Mouse (Mus musculus): ENCODE data around the gene Olfr68.
"Not testable (repeated sequence)": the region's sequence is repeated elsewhere in the genome, so short reads cannot be mapped to it uniquely, and the experiment has no call there.

Olfr68 gene

DNA sequence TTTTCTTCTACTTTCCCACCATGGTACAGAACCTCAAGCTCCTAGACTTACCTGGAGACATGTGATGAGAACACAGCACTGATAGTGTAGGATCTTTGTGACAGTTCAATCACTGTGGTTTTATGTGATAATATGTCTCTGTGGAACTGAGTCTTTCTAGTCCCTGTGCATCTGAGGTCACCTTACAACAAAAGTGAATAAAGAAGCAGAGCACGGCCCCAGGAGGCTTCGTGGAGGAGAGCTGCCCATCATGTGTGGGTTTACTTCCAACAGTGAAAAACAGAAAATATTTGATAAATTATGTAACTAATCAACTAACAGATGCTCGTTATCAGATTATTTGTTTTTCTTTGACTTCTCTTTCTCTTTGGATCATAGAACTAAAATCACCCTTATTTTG, at the start of gene Olfr68:
Gene Olfr68, minus strand, starts transcription at position 101 of the 400 bp plus-strand sequence.
- DNase-seq: no peak

DNA sequence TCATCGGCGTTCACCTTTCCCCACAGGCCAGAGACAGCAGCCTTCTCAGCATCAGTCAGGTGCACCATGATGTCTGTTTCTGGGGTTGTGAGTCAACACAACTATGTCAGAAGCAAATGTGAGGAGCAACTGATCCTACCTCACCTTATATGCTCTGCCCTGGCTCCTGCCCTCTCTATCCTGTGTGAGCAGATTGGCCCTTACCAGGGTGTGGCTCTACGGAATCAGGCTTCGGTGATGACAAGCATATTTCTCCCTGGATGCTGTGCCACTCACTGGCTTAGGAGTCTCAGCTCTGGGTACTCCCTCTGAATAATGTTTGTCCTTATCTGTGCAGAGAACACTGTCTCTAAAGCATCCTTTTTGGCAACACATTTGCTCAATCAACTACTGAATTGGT, 48.3 kb upstream of the Olfr68 start, which contains the start of gene Hbb-bs:
Gene Hbb-bs, minus strand, starts transcription at position 289 of the 400 bp plus-strand sequence.
- DNase-seq: no peak

DNA sequence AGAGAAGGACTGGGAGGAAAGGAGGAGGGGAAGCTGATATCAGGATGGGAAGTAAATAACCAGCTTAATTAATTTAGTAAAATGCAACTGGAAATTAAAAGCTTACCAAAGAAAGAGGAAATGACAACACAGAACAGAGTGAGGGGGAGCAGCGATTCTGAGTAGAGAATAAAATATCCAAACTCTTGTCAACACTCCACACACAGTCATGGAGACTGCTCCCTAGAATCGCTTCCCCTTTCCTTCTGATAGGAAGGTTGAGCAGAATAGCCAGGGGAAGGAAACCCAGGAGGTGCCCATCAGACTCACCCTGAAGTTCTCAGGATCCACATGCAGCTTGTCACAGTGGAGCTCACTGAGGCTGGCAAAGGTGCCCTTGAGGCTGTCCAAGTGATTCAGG, 47.6 kb upstream of the Olfr68 start:
- not testable (repeated sequence) for DNase-seq

DNA sequence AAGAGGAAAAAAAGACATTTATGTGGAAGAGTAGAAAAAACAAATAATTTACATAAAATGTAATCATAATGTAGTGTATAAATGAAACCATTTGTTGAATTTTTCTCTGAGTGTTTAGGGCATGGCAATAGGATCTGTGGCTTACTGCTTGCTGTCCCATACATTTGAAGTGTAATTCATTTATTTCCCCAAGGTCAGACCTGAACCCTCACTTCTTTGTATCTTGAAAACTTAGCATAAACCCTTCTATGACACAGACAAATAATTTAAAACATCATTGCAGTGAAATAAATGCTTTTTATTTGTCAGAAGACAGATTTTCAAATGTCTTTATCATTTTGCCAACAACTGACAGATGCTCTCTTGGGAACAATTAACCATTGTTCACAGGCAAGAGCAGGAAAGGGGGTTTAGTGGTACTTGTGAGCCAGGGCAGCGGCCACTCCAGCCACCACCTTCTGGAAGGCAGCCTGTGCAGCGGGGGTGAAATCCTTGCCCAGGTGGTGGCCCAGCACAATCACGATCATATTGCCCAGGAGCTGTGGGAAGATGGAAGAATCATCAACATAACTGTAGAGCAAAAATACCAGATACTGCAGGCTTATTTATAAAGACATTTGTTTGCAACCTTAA, 46.9 kb upstream of the Olfr68 start:
- DNase-seq: no peak

DNA sequence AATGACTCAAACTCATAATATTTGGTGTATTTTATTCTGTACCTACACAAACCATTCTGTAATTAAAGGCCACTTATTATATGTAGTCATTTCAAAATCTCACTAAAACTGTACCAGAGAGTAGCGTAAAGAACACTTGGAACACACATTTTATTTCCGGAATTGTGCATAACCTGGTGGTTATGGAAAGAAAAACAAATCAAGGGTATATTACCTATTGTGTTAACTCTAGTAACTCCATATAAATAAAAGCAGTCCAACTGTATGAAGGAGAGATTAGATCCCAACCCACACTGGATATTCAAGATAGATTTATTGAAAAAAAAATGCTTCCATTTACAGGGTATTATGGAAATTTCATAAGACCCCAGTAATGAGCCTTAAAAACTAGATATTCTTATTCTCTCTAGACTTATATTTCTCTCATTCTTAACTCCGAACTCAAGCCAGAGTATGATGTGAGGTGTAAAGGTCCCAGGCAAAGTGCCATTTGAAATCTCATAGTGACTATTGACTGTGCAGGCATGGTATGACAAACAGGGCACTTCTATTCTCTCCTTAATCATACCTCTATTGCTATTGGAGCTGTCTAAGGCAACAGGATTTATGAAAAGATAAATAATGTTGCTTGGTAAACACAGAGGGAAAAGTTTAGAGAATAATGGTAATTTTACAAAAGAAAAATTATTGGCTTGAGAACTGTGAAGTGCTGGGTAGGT, 46.2 kb upstream of the Olfr68 start:
- DNase-seq: no peak

DNA sequence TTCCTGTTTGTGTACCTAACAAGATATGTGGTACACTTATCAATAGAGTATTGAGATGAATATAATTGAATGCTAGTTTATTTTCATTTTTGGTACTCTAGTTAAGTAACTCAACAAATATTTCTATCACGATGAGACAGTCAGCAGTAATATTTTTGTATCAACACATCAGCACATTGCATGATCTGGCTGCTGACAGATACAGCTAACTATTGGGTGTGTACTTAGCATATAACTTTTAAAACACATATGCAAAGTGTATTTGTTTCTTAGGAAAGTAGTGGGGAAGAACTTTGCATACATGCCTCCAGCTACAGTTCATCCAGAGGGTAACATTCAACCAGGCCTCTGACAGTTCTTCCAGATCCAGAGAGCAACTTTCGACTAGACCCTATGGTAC, 45.1 kb upstream of the Olfr68 start:
- no peak for DNase-seq

DNA sequence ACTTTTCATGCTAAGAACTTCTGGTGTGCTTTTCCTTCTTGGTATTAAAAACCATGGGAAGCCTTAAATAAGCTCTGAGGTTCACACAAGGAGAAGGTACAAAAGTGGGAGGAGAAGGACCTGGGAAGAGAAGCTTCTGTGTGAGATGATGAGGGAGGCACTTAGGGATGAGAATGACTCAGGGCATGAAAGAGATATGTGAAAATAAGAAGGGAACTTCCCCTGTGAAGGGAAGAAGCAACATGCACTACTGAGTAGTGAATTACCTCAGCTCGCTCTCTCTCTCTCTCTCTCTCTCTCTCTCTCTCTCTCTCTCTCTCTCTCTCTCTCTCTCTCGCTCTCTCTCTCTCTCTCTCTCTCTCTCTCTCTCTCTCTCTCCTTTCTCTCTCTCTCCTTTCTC, 35.6 kb upstream of the Olfr68 start:
- not testable (repeated sequence) for DNase-seq

DNA sequence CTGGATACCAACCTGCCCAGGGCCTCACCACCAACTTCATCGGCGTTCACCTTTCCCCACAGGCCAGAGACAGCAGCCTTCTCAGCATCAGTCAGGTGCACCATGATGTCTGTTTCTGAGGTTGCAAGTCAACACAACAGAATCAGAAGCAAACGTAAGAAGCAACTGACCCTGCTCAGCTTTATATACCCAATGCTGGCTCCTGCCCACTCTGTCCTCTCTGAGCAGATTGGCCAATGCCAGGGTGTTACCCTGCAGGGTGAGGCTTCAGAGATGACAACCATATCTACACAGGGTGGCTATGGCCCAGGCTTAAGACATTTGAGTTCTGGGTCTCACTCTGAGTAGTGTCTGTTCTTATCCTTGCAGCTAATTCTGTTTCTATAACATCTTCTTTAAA, 34.3 kb upstream of the Olfr68 start, which contains the start of gene Hbb-bt:
Gene Hbb-bt, minus strand, starts transcription at position 231 of the 400 bp plus-strand sequence.
- no peak for DNase-seq

DNA sequence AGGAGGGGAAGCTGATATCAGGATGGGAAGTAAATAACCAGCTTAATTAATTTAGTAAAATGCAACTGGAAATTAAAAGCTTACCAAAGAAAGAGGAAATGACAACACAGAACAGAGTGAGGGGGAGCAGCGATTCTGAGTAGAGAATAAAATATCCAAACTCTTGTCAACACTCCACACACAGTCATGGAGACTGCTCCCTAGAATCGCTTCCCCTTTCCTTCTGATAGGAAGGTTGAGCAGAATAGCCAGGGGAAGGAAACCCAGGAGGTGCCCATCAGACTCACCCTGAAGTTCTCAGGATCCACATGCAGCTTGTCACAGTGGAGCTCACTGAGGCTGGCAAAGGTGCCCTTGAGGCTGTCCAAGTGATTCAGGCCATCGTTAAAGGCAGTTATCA, 33.7 kb upstream of the Olfr68 start:
- DNase-seq: not testable (repeated sequence)

DNA sequence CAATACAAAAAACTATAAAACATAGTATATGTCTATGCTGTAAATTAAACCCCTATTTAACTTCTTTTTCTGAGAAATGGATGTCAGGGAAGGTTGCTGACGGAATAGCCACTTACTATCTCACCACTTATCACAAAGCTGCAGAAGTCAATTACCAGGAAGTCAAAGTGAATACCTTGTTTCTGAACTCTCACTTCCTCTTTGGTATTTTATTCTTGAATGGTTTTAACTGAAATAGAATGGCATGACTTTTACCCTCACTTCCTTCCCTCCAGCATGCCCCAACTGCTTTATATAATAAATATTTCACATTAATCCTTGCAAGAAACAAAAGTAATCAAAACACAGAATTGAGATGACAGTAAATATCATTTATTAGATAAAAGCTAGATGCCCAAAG, 32.7 kb upstream of the Olfr68 start:
- DNase-seq: no peak

DNA sequence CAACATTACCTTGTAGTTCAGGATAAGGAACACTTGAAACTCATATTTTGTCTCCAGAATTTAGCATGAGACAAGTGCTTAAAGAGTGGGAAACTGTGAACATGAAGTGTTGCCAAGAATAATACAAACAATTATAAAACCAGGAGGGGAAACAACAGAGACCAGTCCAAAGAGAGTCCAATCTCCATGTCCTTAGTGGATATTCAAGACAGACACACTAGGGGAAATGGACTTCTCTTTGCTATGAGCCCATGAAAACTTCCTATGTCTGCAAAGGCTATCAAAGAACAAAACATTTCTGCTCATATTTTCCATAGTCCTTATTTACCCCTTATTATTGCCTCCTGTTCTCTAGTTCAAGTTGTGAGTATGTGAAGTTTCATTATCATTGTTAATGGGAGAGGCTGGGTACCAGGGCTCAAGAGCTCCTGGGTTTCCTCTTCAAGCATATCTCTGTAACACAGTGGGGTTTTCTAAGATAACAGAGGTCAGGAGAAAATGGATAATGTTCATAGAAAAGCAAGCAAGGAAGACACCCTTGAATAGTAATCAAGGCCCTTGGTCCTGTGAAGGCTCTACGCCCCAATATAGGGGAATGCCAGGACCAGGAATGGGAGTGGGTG, 31.8 kb upstream of the Olfr68 start:
- no peak for DNase-seq

DNA sequence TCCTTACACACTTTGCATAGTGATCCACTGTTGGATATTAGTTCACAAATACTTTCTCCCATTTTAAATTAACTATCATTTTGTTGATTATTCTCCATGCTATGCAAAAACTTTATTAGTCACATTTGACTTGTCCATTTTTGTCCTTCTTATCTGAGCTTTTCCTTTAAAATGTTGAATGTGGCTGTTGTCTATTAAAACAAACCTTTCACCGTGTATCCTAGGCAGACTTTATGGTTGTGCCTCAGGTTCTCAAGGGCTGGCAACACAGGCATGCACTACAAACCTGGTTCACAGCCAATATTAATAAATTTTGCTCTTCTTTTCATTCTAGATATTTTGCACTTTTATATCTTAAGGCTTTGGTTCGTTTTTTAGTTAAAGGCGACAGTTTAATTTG, 31.2 kb upstream of the Olfr68 start:
- no peak for DNase-seq

DNA sequence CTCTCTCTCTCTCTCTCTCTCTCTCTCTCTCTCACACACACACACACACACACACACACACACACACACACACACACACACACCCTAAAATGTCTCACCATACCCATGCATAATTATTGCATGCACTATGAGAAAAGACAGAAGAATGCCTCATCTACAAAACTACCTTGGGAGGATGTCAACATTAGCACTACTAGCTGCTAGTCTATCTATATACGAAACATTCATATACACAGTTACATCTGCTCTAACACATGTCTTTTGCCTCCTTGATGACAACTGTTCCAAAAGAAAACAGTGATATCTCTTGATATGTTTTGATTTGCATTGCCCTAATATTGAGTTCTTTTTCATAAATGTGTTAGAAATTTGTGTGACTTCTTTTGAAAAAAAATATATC, 30.8 kb upstream of the Olfr68 start:
- DNase-seq: no peak

DNA sequence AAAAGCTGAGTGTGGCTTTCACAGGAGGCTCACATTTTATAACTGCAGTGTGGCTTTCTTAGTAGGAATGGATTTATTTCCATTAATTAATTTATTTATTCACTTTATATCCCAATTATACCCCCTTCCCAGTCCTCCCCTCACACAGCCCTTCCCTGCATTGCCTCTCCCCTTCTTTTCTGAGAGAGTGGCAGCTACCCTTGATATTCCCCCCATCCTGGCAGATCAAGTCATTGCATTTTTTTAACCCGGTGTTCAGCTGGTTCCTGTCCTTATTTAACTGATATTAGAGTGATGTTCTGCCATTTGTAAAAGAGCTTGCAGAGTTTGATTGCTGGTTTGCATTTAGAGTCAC, 30.3 kb upstream of the Olfr68 start:
- no peak for DNase-seq

DNA sequence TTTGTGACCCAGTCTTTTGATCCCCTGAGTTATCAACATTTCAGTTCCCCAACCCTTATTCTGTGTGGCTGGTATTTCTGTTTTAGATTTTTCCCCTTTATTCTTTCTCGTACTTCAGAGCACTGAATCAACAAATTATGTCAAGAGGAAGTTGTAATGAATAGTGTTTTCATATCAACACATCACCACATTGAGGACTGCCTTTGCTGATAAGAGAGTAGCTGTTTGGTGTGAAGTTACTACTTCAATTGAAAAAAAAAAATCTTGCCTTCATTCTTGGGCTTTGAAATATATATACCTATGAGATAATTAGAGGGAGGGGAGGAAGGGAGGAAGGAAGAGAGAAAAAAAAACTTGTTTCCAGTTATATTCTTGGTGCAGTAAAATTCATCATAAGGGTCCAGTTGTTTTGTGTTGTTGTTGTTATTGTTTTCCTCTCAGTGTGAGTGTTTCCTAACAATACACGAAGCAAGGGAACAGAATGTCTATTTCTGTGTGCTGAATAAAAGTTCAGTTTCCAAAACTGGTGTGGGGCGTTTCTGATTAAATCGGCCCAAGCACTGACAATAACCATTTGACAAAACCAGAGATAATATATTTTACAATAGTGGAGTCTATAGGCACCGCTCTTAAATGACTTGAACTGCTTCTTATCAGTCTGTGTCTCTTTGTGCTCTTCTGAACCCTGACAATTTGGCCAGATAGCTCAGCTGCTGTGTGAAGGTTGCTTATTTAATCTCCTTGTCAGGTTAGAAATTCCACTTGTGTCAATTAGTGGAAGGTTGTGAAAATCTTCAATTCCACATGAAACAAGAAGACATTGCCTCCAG, 29.7 kb upstream of the Olfr68 start:
- DNase-seq: no peak

DNA sequence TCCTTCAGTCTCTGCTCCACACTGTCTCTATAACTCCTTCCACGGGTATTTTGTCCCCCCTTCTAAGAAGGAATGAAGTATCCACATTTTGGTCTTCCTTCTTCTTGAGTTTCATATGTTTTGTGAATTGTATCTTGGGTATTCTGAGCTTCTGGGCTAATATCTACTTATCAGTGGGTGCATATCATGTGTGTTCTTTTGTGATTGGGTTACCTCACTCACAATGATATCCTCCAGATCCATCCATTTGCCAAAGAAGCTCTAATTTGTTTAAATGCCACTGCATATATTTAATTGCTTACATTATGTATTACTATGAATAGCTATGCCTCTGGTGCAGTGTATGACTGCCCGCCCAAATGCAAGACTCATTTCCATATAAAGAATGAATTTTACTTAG, 28.6 kb upstream of the Olfr68 start:
- not testable (repeated sequence) for DNase-seq

DNA sequence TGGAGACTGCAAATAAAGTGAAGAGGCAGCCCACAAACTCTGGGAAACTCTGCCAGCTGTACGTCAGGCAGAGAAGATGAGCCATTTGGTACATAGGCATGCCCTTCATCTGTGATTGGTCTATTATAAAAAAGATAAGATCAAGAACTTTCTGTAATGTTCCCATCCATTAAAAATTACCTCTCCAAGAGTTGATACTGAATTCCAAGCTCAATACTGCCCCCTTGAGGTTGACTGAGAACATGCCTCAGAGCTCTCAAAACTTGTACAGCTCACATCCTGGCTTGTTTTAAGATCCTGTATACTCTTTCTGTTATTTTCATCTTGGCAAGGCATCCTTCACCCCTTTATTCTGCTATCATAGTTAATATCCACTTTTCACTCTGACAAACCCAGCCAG, 27.4 kb upstream of the Olfr68 start:
- DNase-seq: no peak

DNA sequence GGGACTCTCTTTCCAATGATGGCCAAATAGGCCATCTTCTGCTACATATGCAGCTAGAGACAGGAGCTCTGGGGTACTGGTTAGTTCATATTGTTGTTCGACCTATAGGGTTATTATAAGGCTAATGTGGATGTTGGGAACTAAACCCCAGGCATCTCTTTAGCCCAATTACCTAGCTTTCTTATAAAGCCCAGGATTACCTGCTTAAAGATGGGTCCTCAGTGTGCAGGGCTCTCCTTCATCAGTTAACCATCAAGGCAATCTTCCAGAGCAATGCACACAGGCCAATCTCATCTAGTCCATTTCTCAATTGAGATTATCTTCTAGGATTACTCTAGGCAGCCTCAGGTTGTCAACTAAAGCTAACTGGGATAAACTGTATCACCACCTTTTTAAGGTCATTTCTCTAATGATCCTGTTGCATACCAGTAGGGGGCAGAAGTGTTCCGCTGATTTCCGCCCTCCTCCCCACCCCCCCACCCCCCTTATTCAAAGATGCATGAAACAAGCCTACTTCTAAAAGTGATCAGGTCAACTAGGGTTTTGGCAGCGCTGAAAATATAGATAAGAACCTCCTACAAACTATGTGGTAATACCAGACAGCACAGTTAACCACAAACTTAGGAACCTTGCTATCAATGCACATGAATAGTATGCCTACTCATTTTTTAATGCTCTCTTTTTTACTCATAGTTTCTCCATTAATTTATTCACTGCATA, 13.3 kb upstream of the Olfr68 start:
- DNase-seq: no peak

DNA sequence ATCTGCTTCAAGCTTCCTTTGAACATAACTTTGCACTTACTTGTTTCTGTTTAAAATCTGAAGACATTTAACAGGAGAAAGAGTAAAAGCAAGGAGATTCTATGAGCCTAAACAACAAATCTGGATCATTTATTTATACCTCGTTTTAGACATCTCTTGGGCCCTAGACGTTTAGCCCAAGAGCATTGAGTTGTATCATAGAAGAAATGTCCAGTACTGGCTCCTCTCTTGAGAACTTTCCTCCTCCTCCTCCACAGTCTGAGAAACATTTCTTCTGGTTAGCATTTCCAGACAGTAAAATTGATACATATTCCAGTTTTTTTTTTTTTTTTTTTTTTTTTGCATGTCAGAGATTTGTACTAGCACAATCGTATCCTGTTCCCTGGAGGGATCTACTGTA, 12.2 kb upstream of the Olfr68 start, which contains the start of gene Olfr67:
Gene Olfr67, minus strand, starts transcription at position 101 of the 400 bp plus-strand sequence.
- DNase-seq: no peak

DNA sequence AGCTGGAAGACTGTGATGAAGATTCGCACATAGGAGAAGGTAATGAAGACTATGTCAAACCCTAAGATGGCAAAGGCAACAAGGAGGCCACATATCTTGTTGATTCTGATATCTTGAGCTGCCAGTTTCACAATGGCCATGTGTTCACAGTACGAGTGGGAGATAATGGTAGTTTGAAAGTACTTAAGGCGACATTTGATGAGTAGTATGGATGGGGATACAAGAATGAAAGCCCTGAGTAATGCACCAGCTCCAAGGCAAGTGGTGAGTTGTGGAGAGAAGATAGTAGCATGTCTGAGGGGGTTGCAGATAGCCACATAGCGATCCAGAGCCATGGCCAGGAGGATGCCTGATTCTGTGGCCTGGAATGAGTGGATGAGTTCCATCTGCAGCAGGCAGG, 1.8 kb downstream of the Olfr68 start:
- not testable (repeated sequence) for DNase-seq

DNA sequence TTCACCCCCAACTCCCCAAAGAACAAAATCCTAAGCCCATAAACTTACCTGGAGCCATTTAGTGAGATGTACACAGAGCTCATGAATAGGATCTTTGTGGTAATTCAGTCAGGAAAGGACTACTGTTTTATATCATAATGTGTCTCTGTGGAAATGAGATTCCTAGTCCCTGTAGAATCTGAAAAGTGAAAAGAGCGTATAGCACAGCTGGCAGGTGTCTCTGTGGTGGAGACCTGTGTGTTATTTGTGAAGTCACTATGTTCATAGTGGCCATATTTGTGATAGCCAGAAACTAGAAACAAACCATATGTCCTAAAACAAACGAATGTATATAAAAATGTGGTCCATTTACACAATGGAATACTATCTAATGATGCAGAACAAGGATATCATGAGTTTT, 8.0 kb downstream of the Olfr68 start, which contains the start of gene Olfr69:
Gene Olfr69, minus strand, starts transcription at position 101 of the 400 bp plus-strand sequence.
- DNase-seq: no peak

DNA sequence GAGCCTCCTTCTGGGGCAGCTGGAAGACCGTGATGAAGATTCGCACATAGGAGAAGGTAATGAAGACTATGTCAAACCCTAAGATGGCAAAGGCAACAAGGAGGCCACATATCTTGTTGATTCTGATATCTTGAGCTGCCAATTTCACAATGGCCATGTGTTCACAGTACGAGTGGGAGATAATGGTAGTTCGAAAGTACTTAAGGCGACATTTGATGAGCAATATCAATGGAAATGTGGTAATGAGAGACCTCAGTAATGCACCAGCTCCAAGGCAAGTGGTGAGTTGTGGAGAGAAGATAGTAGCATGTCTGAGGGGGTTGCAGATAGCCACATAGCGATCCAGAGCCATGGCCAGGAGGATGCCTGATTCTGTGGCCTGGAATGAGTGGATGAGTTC, 11.8 kb downstream of the Olfr68 start:
- not testable (repeated sequence) for DNase-seq

All from cerebellum, adult 11 months (tissue).